Mouse (Mus musculus): ENCODE measurements around the gene Fam98b. TPM values are rescaled to one million over a fixed set of nuclear protein-coding genes. Genes with fewer than 3 reads are reported as not detected.

Fam98b gene
- total and polyA plus RNA-seq, 3 experiments: 11.1 to 83.5 (median 22.3) TPM

DNA sequence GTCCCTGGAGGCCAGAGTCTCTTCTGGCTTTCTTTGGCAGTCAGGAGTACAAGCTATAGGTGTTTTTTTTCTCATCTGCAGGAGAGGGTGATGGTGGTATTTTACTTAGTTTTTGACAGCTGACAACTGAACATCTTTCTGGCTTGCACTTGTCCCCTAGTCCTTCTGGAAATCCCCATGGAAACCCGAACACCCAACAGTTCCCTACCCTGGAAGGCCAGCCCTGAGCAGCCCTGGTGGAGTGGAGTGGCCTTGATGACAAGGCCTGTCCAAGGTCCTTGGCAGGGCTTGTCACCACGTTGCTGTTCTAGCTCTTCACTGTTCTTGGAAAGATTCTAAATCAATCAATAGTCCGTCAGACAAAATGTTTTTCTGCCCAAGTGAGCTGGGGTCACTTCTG is 45.0 kb upstream of the Fam98b start:
- dilution Hi-C loops (cut with MboI; ENCODE audit: extremely low pct_ligation_motif_present, extremely low pct_unique_long_range_greater_than_20kb, low sequenced_read_pairs): no loop called here
- H3K4me1 ChIP-seq (ENCODE audit: control insufficient read depth in 1 of 2, insufficient read depth in 2 of 2): no peaks in the 10 kb centered on the region
- no peak overlapping the region for H3K9ac ChIP-seq (ENCODE audit: insufficient read depth, low read depth)
- DNase-seq (ENCODE audit: extremely low read depth): no peak
- H3K4me2 ChIP-seq (ENCODE audit: insufficient read depth, low read depth, poor library complexity, severe bottlenecking): no peak overlapping the region
- H3K36me3 ChIP-seq (replicated peaks in 1 of 2; ENCODE audit: control insufficient read depth in 1 of 2, insufficient read depth in 1 of 2, low read length in 1 of 2): no peaks in the 10 kb centered on the region
- H3K27ac ChIP-seq (ENCODE audit: insufficient read depth, low read depth): no peak overlapping the region
- no peaks in the 10 kb centered on the region for H3K27me3 ChIP-seq (replicated peaks)
- in situ Hi-C loops (cut with MboI; ENCODE audit: low pct_ligation_motif_present, low pct_unique_long_range_greater_than_20kb, low sequenced_read_pairs): no loop called here
- no peak overlapping the region for H3K4me3 ChIP-seq (replicated peaks in 1 of 3; ENCODE audit: low read depth in 2 of 3, low read length in 2 of 3, poor library complexity in 1 of 3)
- TF ChIP-seq RCOR1 (conservative IDR thresholded peaks at IDR 0.05; ENCODE audit: low read depth, low read length): no peak
- TF ChIP-seq GABPA (IDR thresholded peaks at IDR 0.05; ENCODE audit: insufficient replicate concordance, low read depth, low read length): no peak
- TF ChIP-seq UBTF (IDR thresholded peaks at IDR 0.05; ENCODE audit: low read depth, low read length): no peak
- TF ChIP-seq ZKSCAN1 (IDR thresholded peaks at IDR 0.05; ENCODE audit: borderline replicate concordance, low read depth, low read length): no peak
- no peak for TF ChIP-seq ZNF384 (IDR thresholded peaks at IDR 0.05; ENCODE audit: low read depth, low read length)
- no peak for TF ChIP-seq CHD2 (IDR thresholded peaks at IDR 0.05; ENCODE audit: low read length)
- no peak for TF ChIP-seq POLR2A (IDR thresholded peaks at IDR 0.05; ENCODE audit: low read depth, low read length)
- no peak for TF ChIP-seq KAT2A (IDR thresholded peaks at IDR 0.05; ENCODE audit: insufficient replicate concordance, low read length)
- TF ChIP-seq SMC3 (IDR thresholded peaks at IDR 0.05; ENCODE audit: low read depth, low read length): no peak
- no peak for TF ChIP-seq TCF12 (IDR thresholded peaks at IDR 0.05; ENCODE audit: low read depth, low read length)
- no peak for TF ChIP-seq POLR2AphosphoS2 (IDR thresholded peaks at IDR 0.05; ENCODE audit: low read depth, low read length)
- no peak for TF ChIP-seq E2F4 (IDR thresholded peaks at IDR 0.05; ENCODE audit: insufficient replicate concordance, low read depth, low read length)
- no peak for TF ChIP-seq JUN (IDR thresholded peaks at IDR 0.05; ENCODE audit: insufficient read depth, low read depth, low read length)
- no peaks in the 10 kb centered on the region for H3K9me3 ChIP-seq (replicated peaks; ENCODE audit: low read length)
- H3K79me2 ChIP-seq (replicated peaks; ENCODE audit: control insufficient read depth, extremely low read depth, insufficient read depth, poor library complexity, severe bottlenecking): no peaks in the 10 kb centered on the region

DNA sequence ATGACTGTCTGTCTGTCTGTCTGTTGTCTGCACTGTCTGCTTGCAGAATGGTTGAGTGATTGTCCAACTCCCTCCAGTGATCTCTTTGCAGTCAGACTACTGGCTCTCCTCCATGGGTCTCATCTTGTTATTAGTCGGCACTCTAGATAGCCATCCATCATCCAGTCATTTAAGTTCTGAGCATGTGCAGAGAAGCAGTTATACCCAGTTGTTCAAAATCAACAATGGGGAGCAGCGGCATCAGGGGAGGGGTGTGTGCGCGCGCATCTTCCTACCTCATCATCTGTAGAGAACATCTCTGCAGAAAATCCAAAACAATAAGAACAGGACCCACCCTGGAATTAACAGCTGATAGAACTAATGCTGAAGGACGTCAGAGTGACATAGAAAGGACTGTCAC is 44.5 kb upstream of the Fam98b start:
- no peak for TF ChIP-seq TCF12 (IDR thresholded peaks at IDR 0.05; ENCODE audit: low read depth, low read length)
- no peak for TF ChIP-seq ZNF384 (IDR thresholded peaks at IDR 0.05; ENCODE audit: low read depth, low read length)
- no peak for TF ChIP-seq BHLHE40 (IDR thresholded peaks at IDR 0.05; ENCODE audit: low read depth, low read length)
- in situ Hi-C loops (cut with MboI; ENCODE audit: low pct_ligation_motif_present, low pct_unique_long_range_greater_than_20kb, low sequenced_read_pairs) (no loop called here), dilution Hi-C loops (cut with MboI; ENCODE audit: extremely low pct_ligation_motif_present, extremely low pct_unique_long_range_greater_than_20kb, low sequenced_read_pairs) (no loop called here)
- H3K4me1 ChIP-seq (ENCODE audit: control insufficient read depth in 1 of 2, insufficient read depth in 2 of 2): no peaks in the 10 kb centered on the region
- H3K4me3 ChIP-seq (replicated peaks in 1 of 3; ENCODE audit: low read depth in 2 of 3, low read length in 2 of 3, poor library complexity in 1 of 3): no peak overlapping the region
- DNase-seq (ENCODE audit: extremely low read depth): no peak
- H3K4me2 ChIP-seq (ENCODE audit: insufficient read depth, low read depth, poor library complexity, severe bottlenecking): no peak overlapping the region
- no peak overlapping the region for H3K9ac ChIP-seq (ENCODE audit: insufficient read depth, low read depth)
- no peaks in the 10 kb centered on the region for H3K9me3 ChIP-seq (replicated peaks; ENCODE audit: low read length)
- no peaks in the 10 kb centered on the region for H3K27me3 ChIP-seq (replicated peaks)
- H3K27ac ChIP-seq (ENCODE audit: insufficient read depth, low read depth): no peak overlapping the region
- no peaks in the 10 kb centered on the region for H3K79me2 ChIP-seq (replicated peaks; ENCODE audit: control insufficient read depth, extremely low read depth, insufficient read depth, poor library complexity, severe bottlenecking)
- no peaks in the 10 kb centered on the region for H3K36me3 ChIP-seq (replicated peaks in 1 of 2; ENCODE audit: control insufficient read depth in 1 of 2, insufficient read depth in 1 of 2, low read length in 1 of 2)
